Mouse (Mus musculus) forebrain, postnatal 0 days (tissue): ENCODE measurements around the gene Slu7. TPM values are rescaled to one million over a fixed set of nuclear protein-coding genes. Genes with fewer than 3 reads are reported as not detected.
A peak's percentile ranks its signal among the peaks of the same experiment; 100 is the strongest.

Source experiments
- ATAC-seq: fragments of 200-750 bp; cut with Nextera tagmentation; 2 replicates; pipeline ENCODE4 v1.8.0; 2017; ENCODE audit warnings: mild to moderate bottlenecking, moderate library complexity
- DNase-seq: peaks from one replicate; pipeline ENCODE4 v3.0.0-alpha.2; 2015
- H3K27ac ChIP-seq: fragments of 300-500 bp; sonication (generic); 2 replicates; pipeline ENCODE4 v1.5.1; 2014; ENCODE audit warnings: low read depth, mild to moderate bottlenecking, antibody characterized with exemption, low read length, moderate library complexity, mixed read lengths
- H3K27me3 ChIP-seq: fragments of 300-500 bp; sonication (generic); 2 replicates; pipeline ENCODE4 v1.6.1; 2014; ENCODE audit warnings: mild to moderate bottlenecking, low read length, mixed read lengths; ENCODE audit not compliant: insufficient read depth
- H3K36me3 ChIP-seq: fragments of 300-500 bp; sonication (generic); 2 replicates; pipeline ENCODE4 v1.6.1; 2014; ENCODE audit warnings: mild to moderate bottlenecking, moderate library complexity; ENCODE audit not compliant: insufficient read depth
- H3K4me1 ChIP-seq: fragments of 300-500 bp; sonication (generic); 2 replicates; pipeline ENCODE4 v1.6.1; 2014; ENCODE audit warnings: antibody characterized with exemption; ENCODE audit not compliant: insufficient read depth
- H3K4me2 ChIP-seq: fragments of 300-500 bp; sonication (generic); 2 replicates; pipeline ENCODE4 v1.6.1; 2014; ENCODE audit warnings: low read depth, mild to moderate bottlenecking, moderate library complexity
- H3K4me3 ChIP-seq: fragments of 300-500 bp; sonication (generic); 2 replicates; pipeline ENCODE4 v1.5.1; 2014; ENCODE audit warnings: low read depth, low read length, mixed read lengths
- H3K9ac ChIP-seq: fragments of 300-500 bp; sonication (generic); 2 replicates; pipeline ENCODE4 v1.6.1; 2014; ENCODE audit warnings: mild to moderate bottlenecking
- H3K9me3 ChIP-seq: fragments of 300-500 bp; sonication (generic); 2 replicates; pipeline ENCODE4 v1.6.1; 2016; ENCODE audit warnings: low read length
- CTCF ChIP-seq: sonication (generic); IDR thresholded peaks from 2 replicates; pipeline ENCODE4 v1.5.1; 2016; ENCODE audit warnings: antibody characterized with exemption, control low read depth, low read depth
- WGBS: fragments of 180-500 bp; shearing (Covaris S2); extraction: QIAGEN DNeasy Blood & Tissue Kit; methylation state at CpG from one replicate; pipeline ENCODE4 v1.1.7; 2014; 5-methylcytosine and 5-hydroxymethylcytosine counted together
- polyA plus RNA-seq: library from polyadenylated mRNA; unstranded; fragments of >200 nt; fragmentation: Nextera tagmentation; extraction: Ambion mirVana; gene quantifications from 2 replicates; pipeline ENCODE4 v1.2.1, GENCODE M21; 2015
- total RNA-seq: library from RNA; depleted of rRNA; stranded (reverse); fragments of >200 nt; gene quantifications from 2 replicates; pipeline ENCODE4 v1.2.3, GENCODE M21; 2014; rRNA removed

The Slu7 gene
- total and polyA plus RNA-seq, 2 experiments from 2014 or later = 35.7 to 56.0 TPM

- no peak overlapping the region for H3K9ac ChIP-seq
- H3K27me3 ChIP-seq = no peaks in the 10 kb centered on the region
- TF ChIP-seq CTCF = no peak
- H3K4me3 ChIP-seq = no peak overlapping the region
- H3K27ac ChIP-seq = no peak overlapping the region
- H3K36me3 ChIP-seq = no peaks in the 10 kb centered on the region
- 82% methylated on average over 9 of the region's 9 CpGs for WGBS
- no peak for ATAC-seq
- H3K4me2 ChIP-seq = no peak overlapping the region
- H3K9me3 ChIP-seq = no peaks in the 10 kb centered on the region
- DNase-seq = no peak
- H3K4me1 ChIP-seq = no peaks in the 10 kb centered on the region
Observed at GRCm38 (mm10) chr11:43485855-43486254, 52.3 kb downstream of the Slu7 start.

DNA sequence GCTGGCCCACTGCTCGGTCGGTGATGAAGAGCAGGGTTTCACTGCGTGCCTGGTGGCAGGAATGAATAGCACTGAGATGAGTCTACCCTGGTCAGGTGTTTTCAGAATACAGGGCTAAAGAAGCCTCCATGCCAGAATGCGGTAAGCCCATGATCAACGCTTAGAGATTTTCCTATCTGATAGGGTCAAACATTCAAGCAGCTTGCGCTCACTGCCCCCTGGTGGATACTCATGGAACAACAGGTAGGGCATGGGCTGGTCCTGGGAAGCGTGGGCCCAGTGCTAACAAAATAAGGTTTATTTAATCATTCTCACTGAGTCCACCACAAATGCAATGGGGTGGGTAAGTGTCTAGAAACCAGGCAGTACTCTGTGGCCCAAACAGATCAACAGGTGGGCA lies 59.1 kb downstream of the Slu7 start:
- ATAC-seq = peak; percentile 5
- no peaks in the 10 kb centered on the region for H3K9me3 ChIP-seq
- peak; percentile 94 for TF ChIP-seq CTCF
- no peaks in the 10 kb centered on the region for H3K27me3 ChIP-seq
- no peak overlapping the region for H3K9ac ChIP-seq
- no peaks in the 10 kb centered on the region for H3K36me3 ChIP-seq
- peak; percentile 76 for DNase-seq
- H3K4me2 ChIP-seq = no peak overlapping the region
- H3K4me1 ChIP-seq = no peaks in the 10 kb centered on the region
- no peak overlapping the region for H3K4me3 ChIP-seq
- whole genome bisulfite sequencing = 27% methylated on average over 7 of the region's 7 CpGs
- no peak overlapping the region for H3K27ac ChIP-seq

DNA sequence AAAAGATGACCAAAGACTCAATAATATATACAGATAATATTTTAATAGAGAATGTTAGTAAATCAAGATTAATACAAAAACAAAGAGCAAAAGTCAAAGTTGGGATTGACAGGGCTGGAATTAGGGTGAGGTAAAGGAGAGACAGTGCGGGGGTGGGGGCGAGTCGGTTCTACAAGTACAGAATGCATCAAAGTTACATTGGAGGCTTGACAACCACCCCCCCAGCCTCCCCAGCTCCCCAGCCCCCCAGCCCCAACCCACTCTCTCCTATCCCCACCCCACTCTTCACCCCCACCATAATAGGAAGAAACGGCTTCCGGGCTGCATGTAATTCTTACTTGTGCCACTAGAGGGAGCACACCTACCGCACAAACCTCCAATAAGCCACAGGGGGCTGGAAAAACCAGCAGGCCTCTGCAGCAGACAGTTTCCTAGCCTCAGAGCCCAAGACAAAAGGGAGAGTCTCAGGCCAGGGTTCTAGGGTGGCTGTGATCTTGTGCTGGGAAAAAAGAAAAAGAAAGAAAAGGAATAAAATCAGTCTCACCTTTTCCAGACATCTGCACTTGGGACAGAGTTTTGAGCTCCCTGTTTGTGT lies 60.4 kb downstream of the Slu7 start:
- Histone ChIP-seq H3K36me3 (no peaks in the 10 kb centered on the region), H3K27ac (no peak overlapping the region), H3K4me3 (no peak overlapping the region), H3K4me1 (no peaks in the 10 kb centered on the region), H3K27me3 (no peaks in the 10 kb centered on the region), H3K9ac (no peak overlapping the region), H3K4me2 (no peak overlapping the region), H3K9me3 (peaks cover 4% of the 10 kb centered on the region)
- 19% methylated on average over 6 of the region's 6 CpGs for WGBS
- ATAC-seq (peak; percentile 85), DNase-seq (peak; percentile 89)
- peak; percentile 93 for TF ChIP-seq CTCF

DNA sequence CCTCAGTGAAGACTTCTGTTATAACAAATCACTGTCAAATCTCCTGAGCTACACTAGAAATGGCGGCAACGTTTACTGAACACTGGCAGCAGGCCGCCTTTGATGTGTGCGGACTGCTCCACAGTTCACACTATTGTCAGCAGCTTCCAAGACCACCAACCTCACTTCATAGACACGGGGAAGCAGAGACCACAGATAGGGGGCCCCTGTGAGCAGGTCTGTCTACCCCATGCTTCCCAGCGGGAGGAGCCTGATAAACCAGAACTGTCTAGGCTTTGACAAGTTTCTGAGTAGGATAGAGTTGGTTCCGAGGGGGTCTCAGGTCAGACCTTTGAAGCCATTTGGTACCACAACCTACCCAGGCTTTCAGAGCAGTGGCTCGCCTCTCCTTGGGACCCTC lies 61.5 kb downstream of the Slu7 start:
- WGBS = 41% methylated on average over 8 of the region's 8 CpGs
- Histone ChIP-seq H3K4me1 (no peaks in the 10 kb centered on the region), H3K27me3 (no peaks in the 10 kb centered on the region), H3K4me2 (no peak overlapping the region), H3K27ac (no peak overlapping the region), H3K9me3 (peaks cover 4% of the 10 kb centered on the region), H3K36me3 (no peaks in the 10 kb centered on the region), H3K9ac (no peak overlapping the region), H3K4me3 (no peak overlapping the region)
- ATAC-seq (peak; percentile 46; the same call in 1 of the 2 replicates), DNase-seq (no peak)
- peak; percentile 43; the same call in 1 of the 2 replicates for TF ChIP-seq CTCF

- 32% methylated on average over 3 of the region's 3 CpGs for WGBS
- peak; percentile 43 for DNase-seq
- TF ChIP-seq CTCF = no peak
Observed at GRCm38 (mm10) chr11:43495532-43495931, 62.0 kb downstream of the Slu7 start.

More at GRCm38 (mm10) chr11:43495532-43495931, 62.0 kb downstream of the Slu7 start:
- H3K4me2 ChIP-seq = no peak overlapping the region
- no peak overlapping the region for H3K9ac ChIP-seq
- no peak overlapping the region for H3K4me3 ChIP-seq
- H3K36me3 ChIP-seq = no peaks in the 10 kb centered on the region
- H3K27ac ChIP-seq = no peak overlapping the region
- no peaks in the 10 kb centered on the region for H3K27me3 ChIP-seq
- no peak for ATAC-seq
- no peaks in the 10 kb centered on the region for H3K4me1 ChIP-seq
- H3K9me3 ChIP-seq = peaks cover 4% of the 10 kb centered on the region

Other genes with a start within 250 kb of the Slu7 start
- 21.3 and 50.8 TPM in 2 replicates for gene Pttg1, start 7.5 kb upstream of the Slu7 start, total RNA-seq
- gene Pttg1, start 7.5 kb upstream of the Slu7 start, polyA plus RNA-seq = 48.7 and 52.1 TPM in 2 replicates
- 15.5 and 16.8 TPM in 2 replicates for gene C1qtnf2, start 40.5 kb downstream of the Slu7 start, total RNA-seq
- gene C1qtnf2, start 40.5 kb downstream of the Slu7 start, polyA plus RNA-seq = 17.6 and 18.7 TPM in 2 replicates
- 1.3 and 1.8 TPM in 2 replicates for gene Ccnjl, start 95.0 kb downstream of the Slu7 start, total RNA-seq
- 2.3 and 4.5 TPM in 2 replicates for gene Ccnjl, start 95.0 kb downstream of the Slu7 start, polyA plus RNA-seq
- gene 4933415A04Rik, start 153.3 kb downstream of the Slu7 start, total RNA-seq = 0.76 and 1.5 TPM in 2 replicates
- gene 4933415A04Rik, start 153.3 kb downstream of the Slu7 start, polyA plus RNA-seq = 1.2 and 1.8 TPM in 2 replicates
- gene Fabp6, start 167.8 kb downstream of the Slu7 start, total RNA-seq = not detected in 2 replicates
- gene Fabp6, start 167.8 kb downstream of the Slu7 start, polyA plus RNA-seq = not detected in 2 replicates
- 26.2 and 29.8 TPM in 2 replicates for gene Pwwp2a, start 248.3 kb downstream of the Slu7 start, total RNA-seq
- 12.2 and 16.6 TPM in 2 replicates for gene Pwwp2a, start 248.3 kb downstream of the Slu7 start, polyA plus RNA-seq